Mouse (Mus musculus): Measurements from ENCODE around the gene Gm13030. TPM values are rescaled to one million over a fixed set of nuclear protein-coding genes. Genes with fewer than 3 reads are reported as not detected.

The Gm13030 gene
- polyA plus RNA-seq, 1 experiment = not detected

DNA sequence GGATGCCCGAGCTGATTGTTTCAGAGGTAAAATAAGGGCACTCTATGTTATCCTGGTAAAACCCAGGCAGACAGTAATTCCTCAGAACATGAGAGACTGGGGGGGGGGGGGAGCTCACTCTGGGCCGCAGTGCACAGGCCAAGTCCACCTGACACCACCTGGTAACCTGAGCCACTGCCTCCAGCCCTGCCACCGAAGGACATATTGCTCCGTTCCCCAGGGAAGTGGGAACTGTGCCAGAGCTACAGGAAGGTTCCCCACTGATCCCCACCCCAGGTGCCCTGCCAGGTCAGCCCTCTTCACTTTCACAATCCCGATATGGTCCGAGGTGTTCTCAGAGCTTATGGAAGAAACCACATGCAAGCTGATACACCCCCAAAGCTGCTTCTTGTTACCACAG lies 18.9 kb upstream of the Gm13030 start:
- Histone ChIP-seq H3K36me3 (ENCODE audit: control insufficient read depth, insufficient read depth) (peaks cover 1% of the 10 kb centered on the region), H3K79me2 (ENCODE audit: control insufficient read depth, insufficient read depth) (no peaks in the 10 kb centered on the region), H3K4me2 (ENCODE audit: low read depth) (no peak overlapping the region), H3K4me3 (no peak overlapping the region), H3K27me3 (ENCODE audit: control insufficient read depth, insufficient read depth, insufficient read length) (no peaks in the 10 kb centered on the region), H3ac (ENCODE audit: control insufficient read depth, insufficient read length) (no peak overlapping the region)
- TF ChIP-seq SRF (IDR thresholded peaks at IDR 0.05; ENCODE audit: control insufficient read depth, insufficient read length, low read depth) = no peak
- no peak for TF ChIP-seq TCF3 (IDR thresholded peaks at IDR 0.05; ENCODE audit: insufficient read length, low read depth)
- no peak for TF ChIP-seq MYOD1 (IDR thresholded peaks at IDR 0.05; ENCODE audit: control insufficient read depth in 1 of 3, insufficient read length in 2 of 3, low read depth in 2 of 3)
- no peak for TF ChIP-seq CEBPB (IDR thresholded peaks at IDR 0.05; ENCODE audit: insufficient read depth, poor library complexity, severe bottlenecking)
- no peak for TF ChIP-seq POLR2A (IDR thresholded peaks at IDR 0.05; ENCODE audit: insufficient read length, low read depth)
- TF ChIP-seq REST (IDR thresholded peaks at IDR 0.05; ENCODE audit: insufficient read depth, insufficient read length) = no peak
- TF ChIP-seq USF1 (IDR thresholded peaks at IDR 0.05; ENCODE audit: low read depth) = no peak
- TF ChIP-seq MYOG (IDR thresholded peaks at IDR 0.05; ENCODE audit: control insufficient read depth in 1 of 3, insufficient read depth in 1 of 3, insufficient read length in 2 of 3, low read depth in 2 of 3) = no peak
- no peak for TF ChIP-seq E2F4 (IDR thresholded peaks at IDR 0.05; ENCODE audit: insufficient read depth)
- no peak for TF ChIP-seq TCF12 (IDR thresholded peaks at IDR 0.05; ENCODE audit: insufficient read depth, poor library complexity, severe bottlenecking)
- no peak for TF ChIP-seq MAX (IDR thresholded peaks at IDR 0.05; ENCODE audit: low read depth)
- no peak for TF ChIP-seq POLR2AphosphoS2 (IDR thresholded peaks at IDR 0.05; ENCODE audit: insufficient read length, low read depth)

- Histone ChIP-seq H3K79me2 (ENCODE audit: control insufficient read depth, insufficient read depth) (no peaks in the 10 kb centered on the region), H3ac (ENCODE audit: control insufficient read depth, insufficient read length) (no peak overlapping the region)
- TF ChIP-seq MYOG (IDR thresholded peaks at IDR 0.05; ENCODE audit: control insufficient read depth in 1 of 3, insufficient read depth in 1 of 3, insufficient read length in 2 of 3, low read depth in 2 of 3) (no peak), E2F4 (IDR thresholded peaks at IDR 0.05; ENCODE audit: insufficient read depth) (no peak), POLR2AphosphoS2 (IDR thresholded peaks at IDR 0.05; ENCODE audit: insufficient read length, low read depth) (no peak), MAX (IDR thresholded peaks at IDR 0.05; ENCODE audit: low read depth) (no peak), MYOD1 (IDR thresholded peaks at IDR 0.05; ENCODE audit: control insufficient read depth in 1 of 3, insufficient read length in 2 of 3, low read depth in 2 of 3) (no peak), USF1 (IDR thresholded peaks at IDR 0.05; ENCODE audit: low read depth) (no peak), CEBPB (IDR thresholded peaks at IDR 0.05; ENCODE audit: insufficient read depth, poor library complexity, severe bottlenecking) (no peak)
These were observed 15.9 kb upstream of the Gm13030 start for GRCm38 (mm10) chr4:138889635-138890034.

DNA sequence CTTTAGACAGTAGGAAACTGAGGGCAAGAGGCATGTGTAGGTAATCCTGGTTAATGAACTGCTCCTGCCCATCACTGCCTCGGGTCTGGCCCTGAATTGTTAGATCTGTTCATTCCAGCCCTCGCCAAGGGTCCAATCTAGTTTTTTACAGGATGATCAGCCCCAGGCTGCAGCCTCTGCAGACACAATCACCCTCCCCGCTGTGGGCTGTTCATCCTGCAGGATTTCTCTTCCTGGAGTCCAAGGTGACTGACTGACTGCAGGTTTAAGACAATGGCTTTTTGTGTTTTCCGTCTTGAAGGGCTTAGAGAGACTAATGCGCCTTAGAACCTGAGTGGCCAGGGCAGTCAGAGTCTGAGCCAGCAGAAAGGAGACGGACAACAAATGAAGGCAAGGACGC lies 15.4 kb upstream of the Gm13030 start:
- no peaks in the 10 kb centered on the region for H3K36me3 ChIP-seq (ENCODE audit: control insufficient read depth, insufficient read depth)
- TF ChIP-seq POLR2AphosphoS2 (IDR thresholded peaks at IDR 0.05; ENCODE audit: insufficient read length, low read depth) (no peak), MAX (IDR thresholded peaks at IDR 0.05; ENCODE audit: low read depth) (no peak), TCF12 (IDR thresholded peaks at IDR 0.05; ENCODE audit: insufficient read depth, poor library complexity, severe bottlenecking) (no peak), MYOG (IDR thresholded peaks at IDR 0.05; ENCODE audit: control insufficient read depth in 1 of 3, insufficient read depth in 1 of 3, insufficient read length in 2 of 3, low read depth in 2 of 3) (no peak), CEBPB (IDR thresholded peaks at IDR 0.05; ENCODE audit: insufficient read depth, poor library complexity, severe bottlenecking) (no peak), E2F4 (IDR thresholded peaks at IDR 0.05; ENCODE audit: insufficient read depth) (no peak), MYOD1 (IDR thresholded peaks at IDR 0.05; ENCODE audit: control insufficient read depth in 1 of 3, insufficient read length in 2 of 3, low read depth in 2 of 3) (no peak), POLR2A (IDR thresholded peaks at IDR 0.05; ENCODE audit: insufficient read length, low read depth) (no peak), SRF (IDR thresholded peaks at IDR 0.05; ENCODE audit: control insufficient read depth, insufficient read length, low read depth) (no peak), REST (IDR thresholded peaks at IDR 0.05; ENCODE audit: insufficient read depth, insufficient read length) (no peak), USF1 (IDR thresholded peaks at IDR 0.05; ENCODE audit: low read depth) (no peak), TCF3 (IDR thresholded peaks at IDR 0.05; ENCODE audit: insufficient read length, low read depth) (no peak)
- H3K79me2 ChIP-seq (ENCODE audit: control insufficient read depth, insufficient read depth) = no peaks in the 10 kb centered on the region
- no peak overlapping the region for H3ac ChIP-seq (ENCODE audit: control insufficient read depth, insufficient read length)
- H3K4me2 ChIP-seq (ENCODE audit: low read depth) = no peak overlapping the region
- H3K4me3 ChIP-seq = no peak overlapping the region
- no peaks in the 10 kb centered on the region for H3K27me3 ChIP-seq (ENCODE audit: control insufficient read depth, insufficient read depth, insufficient read length)

More at GRCm38 (mm10) chr4:138889635-138890034, 15.9 kb upstream of the Gm13030 start:
- Histone ChIP-seq H3K4me2 (ENCODE audit: low read depth) (no peak overlapping the region), H3K36me3 (ENCODE audit: control insufficient read depth, insufficient read depth) (no peaks in the 10 kb centered on the region), H3K27me3 (ENCODE audit: control insufficient read depth, insufficient read depth, insufficient read length) (no peaks in the 10 kb centered on the region), H3K4me3 (no peak overlapping the region)

DNA sequence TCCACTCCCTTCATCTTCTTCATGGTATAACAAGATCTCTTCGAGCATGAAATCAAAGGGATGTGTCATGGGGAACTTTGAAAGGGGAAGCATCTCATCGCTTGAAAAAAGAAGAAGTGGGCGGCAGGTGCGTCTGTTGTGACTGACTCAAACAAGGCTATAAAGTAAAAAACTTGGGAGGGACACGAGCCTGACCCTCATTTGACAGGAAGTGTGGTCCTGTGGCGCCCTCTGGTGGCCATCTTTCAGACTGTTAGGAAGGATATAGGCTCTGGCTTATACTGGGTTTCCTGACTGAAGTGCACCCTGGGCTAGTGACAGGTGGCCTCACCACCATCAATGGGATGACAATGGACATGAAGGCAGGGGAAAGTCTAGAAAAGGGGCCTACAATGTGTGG lies 10.5 kb upstream of the Gm13030 start:
- Histone ChIP-seq H3K79me2 (ENCODE audit: control insufficient read depth, insufficient read depth) (no peaks in the 10 kb centered on the region), H3K27me3 (ENCODE audit: control insufficient read depth, insufficient read depth, insufficient read length) (no peaks in the 10 kb centered on the region), H3K4me3 (no peak overlapping the region), H3ac (ENCODE audit: control insufficient read depth, insufficient read length) (no peak overlapping the region), H3K4me2 (ENCODE audit: low read depth) (no peak overlapping the region), H3K36me3 (ENCODE audit: control insufficient read depth, insufficient read depth) (no peaks in the 10 kb centered on the region)
- peak; percentile 36 for TF ChIP-seq POLR2AphosphoS2 (IDR thresholded peaks at IDR 0.05; ENCODE audit: insufficient read length, low read depth)
- no peak for TF ChIP-seq MYOG (IDR thresholded peaks at IDR 0.05; ENCODE audit: control insufficient read depth in 1 of 3, insufficient read depth in 1 of 3, insufficient read length in 2 of 3, low read depth in 2 of 3)
- TF ChIP-seq E2F4 (IDR thresholded peaks at IDR 0.05; ENCODE audit: insufficient read depth) = no peak

DNA sequence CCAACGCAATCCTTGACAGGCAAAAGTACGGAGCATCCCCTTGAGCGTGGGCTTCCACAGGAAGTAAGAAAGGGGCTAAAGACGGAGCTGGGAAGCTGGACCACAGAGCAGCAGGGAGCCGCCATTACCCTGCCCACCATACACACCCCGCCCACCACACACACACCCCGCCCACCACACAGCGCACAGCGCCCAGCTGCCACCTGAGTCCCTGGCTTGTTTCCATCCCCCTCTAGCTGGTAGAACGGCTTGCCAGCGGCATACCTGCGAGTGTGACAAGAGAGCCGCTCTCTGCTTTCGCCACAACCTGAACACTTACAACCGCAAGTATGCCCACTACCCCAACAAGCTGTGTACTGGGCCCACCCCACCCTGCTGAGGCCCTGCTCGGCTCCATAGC lies 8.4 kb upstream of the Gm13030 start:
- Histone ChIP-seq H3K36me3 (ENCODE audit: control insufficient read depth, insufficient read depth) (no peaks in the 10 kb centered on the region), H3K79me2 (ENCODE audit: control insufficient read depth, insufficient read depth) (no peaks in the 10 kb centered on the region), H3K27me3 (ENCODE audit: control insufficient read depth, insufficient read depth, insufficient read length) (no peaks in the 10 kb centered on the region), H3K4me3 (no peak overlapping the region), H3K4me2 (ENCODE audit: low read depth) (no peak overlapping the region), H3ac (ENCODE audit: control insufficient read depth, insufficient read length) (no peak overlapping the region)
- TF ChIP-seq POLR2A (IDR thresholded peaks at IDR 0.05; ENCODE audit: insufficient read length, low read depth) = no peak
